In genomic region chr10:108519156-108519555, GRCm38 (mm10) we compare ENCODE assay signal across 20 mouse cellular contexts.
"Had no signal": no experiment of that assay in that cellular context is flagged by ENCODE, and none has a peak within 500 bp of the region (broad histone marks: within the 10 kb centered on the region; RNA-seq: fewer than 3 reads in every experiment).

No protein-coding gene starts in this region.

- ATAC-seq: liver, postnatal 0 days; midbrain, embryonic 15.5 days had no signal

- H3K4me3 ChIP-seq: limb, embryonic 12.5 days; limb, embryonic 15.5 days; lung, embryonic 15.5 days; midbrain, embryonic 15.5 days; neural tube, embryonic 12.5 days; neural tube, embryonic 15.5 days; stomach, embryonic 15.5 days had no signal

- DNase-seq: kidney, adult 2 months; kidney, postnatal 25 days; left cerebral cortex, postnatal 4 days; liver, postnatal 0 days; lung, postnatal 14 days; lung, postnatal 4 days; retina, postnatal 1 day; right cerebral cortex, postnatal 25 days; spleen, adult 18-20 months; thymus, postnatal 25 days had no signal

- H3K36me3 ChIP-seq: limb, embryonic 12.5 days; limb, embryonic 15.5 days; lung, embryonic 15.5 days; midbrain, embryonic 15.5 days; neural tube, embryonic 12.5 days; neural tube, embryonic 15.5 days; stomach, embryonic 15.5 days had no signal

- H3K4me1 ChIP-seq: limb, embryonic 15.5 days; neural tube, embryonic 12.5 days; neural tube, embryonic 15.5 days; stomach, embryonic 15.5 days had no signal

- H3K27me3 ChIP-seq: limb, embryonic 12.5 days; limb, embryonic 15.5 days; lung, embryonic 15.5 days; midbrain, embryonic 15.5 days; neural tube, embryonic 12.5 days; neural tube, embryonic 15.5 days; stomach, embryonic 15.5 days had no signal

- H3K9me3 ChIP-seq: limb, embryonic 12.5 days; limb, embryonic 15.5 days; lung, embryonic 15.5 days; midbrain, embryonic 15.5 days; neural tube, embryonic 12.5 days; neural tube, embryonic 15.5 days; stomach, embryonic 15.5 days had no signal

- H3K27ac ChIP-seq: kidney, postnatal 0 days; limb, embryonic 12.5 days; limb, embryonic 15.5 days; liver, embryonic 14.5 days; lung, embryonic 15.5 days; midbrain, embryonic 15.5 days; neural tube, embryonic 12.5 days; neural tube, embryonic 15.5 days; stomach, embryonic 15.5 days had no signal

- H3K9ac ChIP-seq: limb, embryonic 12.5 days; limb, embryonic 15.5 days; liver, embryonic 14.5 days; liver, postnatal 0 days; lung, embryonic 15.5 days; midbrain, embryonic 15.5 days; neural tube, embryonic 12.5 days; neural tube, embryonic 15.5 days; stomach, embryonic 15.5 days had no signal

- H3K4me2 ChIP-seq: limb, embryonic 12.5 days; limb, embryonic 15.5 days; liver, embryonic 11.5 days; lung, embryonic 15.5 days; midbrain, embryonic 15.5 days; neural tube, embryonic 12.5 days; neural tube, embryonic 15.5 days; stomach, embryonic 15.5 days had no signal
